Mouse (Mus musculus): ENCODE results near the gene Palld. TPM values are rescaled to one million over a fixed set of nuclear protein-coding genes. Genes with fewer than 3 reads are reported as not detected.

The Palld gene
- total RNA-seq, 2 experiments from 2014 or later = 228 to 233 TPM

DNA sequence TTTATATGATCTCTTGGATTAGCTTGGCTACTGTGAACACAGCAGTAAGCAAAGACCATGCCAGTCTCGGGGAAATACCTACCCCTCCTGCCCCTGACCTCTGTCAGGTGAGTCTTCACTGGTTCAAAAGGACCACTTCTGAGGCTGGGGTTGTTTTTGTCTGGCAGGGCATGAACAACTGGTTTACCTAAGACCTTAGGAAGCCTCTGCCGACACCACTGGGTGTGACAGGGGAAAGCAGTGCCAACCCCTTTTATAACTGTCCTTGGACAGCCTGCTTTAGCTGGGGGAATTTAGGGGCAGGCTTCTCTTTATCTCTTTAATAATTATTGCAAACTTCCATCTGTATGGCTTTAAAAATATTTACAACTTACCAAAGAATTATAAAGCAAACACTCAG, 284.8 kb downstream of the Palld start:
- intact Hi-C loops (cut with DNase I) = no loop called here

DNA sequence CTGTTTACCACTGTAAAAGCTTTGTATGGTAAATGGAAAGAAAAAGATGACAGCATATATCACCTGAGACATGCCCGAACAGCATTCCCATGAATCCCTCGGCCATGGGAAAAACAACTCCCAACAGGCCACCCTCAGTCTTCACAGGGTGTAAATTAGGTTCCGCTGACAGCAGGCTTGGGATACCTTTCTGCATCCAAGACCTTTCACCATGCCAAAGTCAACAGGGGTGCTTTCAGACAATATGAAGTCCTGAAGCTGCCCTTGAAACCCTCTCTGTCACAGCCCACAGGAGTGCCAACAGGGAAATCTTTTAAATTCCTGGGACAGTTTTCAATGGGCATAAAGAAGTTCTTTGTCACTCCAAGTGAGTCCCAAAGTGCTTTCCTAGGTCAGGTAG, 285.4 kb downstream of the Palld start:
- intact Hi-C loops (cut with DNase I) = no loop called here
- no peak for DNase-seq (ENCODE audit: low spot score)

More for the DNA sequence above, 284.8 kb downstream of the Palld start:
- no peak for DNase-seq (ENCODE audit: low spot score)

DNA sequence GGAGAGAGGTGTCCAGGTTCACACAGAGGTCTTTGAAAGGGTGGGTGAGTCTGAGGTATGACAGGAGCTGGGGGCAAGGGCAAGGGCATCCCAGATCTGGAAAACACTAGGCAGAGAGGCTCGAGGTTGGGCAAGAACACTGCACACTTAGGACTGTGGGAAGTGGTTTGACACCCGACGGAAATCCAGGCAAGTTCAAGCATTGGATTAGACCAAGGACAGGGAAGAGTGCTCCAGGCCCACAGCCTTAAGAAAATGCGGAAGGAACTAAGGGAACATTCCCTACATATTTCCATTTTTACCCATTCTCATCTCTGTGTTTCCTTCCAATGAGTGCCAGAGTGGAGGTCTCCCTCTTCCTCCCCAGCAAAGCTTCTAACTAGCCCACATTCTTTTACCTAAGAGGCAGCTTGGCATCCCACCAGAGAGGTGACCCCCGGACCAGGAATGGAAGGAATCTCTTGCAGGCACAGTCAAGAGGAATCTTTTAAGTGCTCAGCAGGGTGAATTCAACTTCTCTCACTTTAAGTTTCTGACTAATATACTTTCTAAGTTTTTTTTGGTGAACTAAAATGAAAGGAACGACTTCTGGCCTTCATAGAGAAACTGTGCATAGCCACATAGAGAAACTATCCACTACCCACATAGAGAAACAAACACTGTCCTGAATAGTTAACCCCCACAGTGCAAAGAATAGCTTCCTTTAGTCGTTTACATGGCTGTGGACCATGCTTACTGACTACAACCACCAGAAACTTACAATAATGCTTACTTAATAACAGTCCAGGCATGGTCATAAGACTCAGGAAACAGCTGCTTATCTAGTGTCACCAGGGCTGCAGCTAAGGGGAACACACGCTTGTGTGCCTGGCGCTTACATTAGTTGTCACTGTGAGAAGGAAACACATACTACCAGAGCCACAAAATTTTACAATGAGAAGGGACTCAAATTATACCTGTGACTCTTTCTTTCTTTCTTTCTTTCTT, 286.5 kb downstream of the Palld start:
- DNase-seq (ENCODE audit: low spot score) = no peak
- intact Hi-C loops (cut with DNase I) = no loop called here

DNA sequence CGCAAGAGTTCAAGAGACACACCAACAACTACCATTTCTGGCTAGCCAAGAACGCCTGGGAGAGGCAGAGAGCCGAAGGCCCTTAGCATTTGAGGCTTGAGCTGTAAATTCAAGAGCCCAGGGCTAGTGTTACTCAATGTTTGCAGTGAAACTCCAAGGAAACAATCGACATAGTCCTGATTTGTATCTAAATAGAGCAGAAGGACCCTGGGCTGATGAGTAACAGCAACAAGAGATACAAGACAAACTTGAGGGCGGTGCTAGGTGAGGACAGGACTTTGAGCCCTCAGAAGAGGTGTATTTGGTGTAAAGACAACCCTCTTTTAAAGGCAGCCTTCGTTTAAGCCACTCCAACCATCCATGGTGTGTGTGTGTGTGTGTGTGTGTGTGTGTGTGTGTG, 290.7 kb downstream of the Palld start:
- intact Hi-C loops (cut with DNase I) = no loop called here
- DNase-seq (ENCODE audit: low spot score) = no peak

DNA sequence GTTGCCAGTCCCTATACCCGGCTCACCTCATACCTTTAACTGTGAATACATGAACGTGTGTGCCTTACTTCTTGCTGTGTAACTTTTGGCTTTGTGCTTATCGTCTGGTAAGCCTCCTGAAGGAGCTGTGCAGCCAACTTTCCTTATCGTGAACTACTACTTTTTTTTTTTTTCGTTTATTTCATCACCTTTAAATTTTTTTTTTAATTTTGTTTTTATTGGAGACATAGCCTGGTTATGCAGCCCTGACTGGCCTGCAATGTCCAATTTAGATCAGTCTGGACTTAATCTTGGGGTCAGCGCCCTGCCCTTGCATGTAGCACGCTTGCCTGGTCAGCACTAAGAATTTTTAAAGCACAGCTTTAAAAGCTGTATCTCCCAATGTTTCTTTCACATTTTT, 291.4 kb downstream of the Palld start:
- intact Hi-C loops (cut with DNase I) = no loop called here
- no peak for DNase-seq (ENCODE audit: low spot score)

DNA sequence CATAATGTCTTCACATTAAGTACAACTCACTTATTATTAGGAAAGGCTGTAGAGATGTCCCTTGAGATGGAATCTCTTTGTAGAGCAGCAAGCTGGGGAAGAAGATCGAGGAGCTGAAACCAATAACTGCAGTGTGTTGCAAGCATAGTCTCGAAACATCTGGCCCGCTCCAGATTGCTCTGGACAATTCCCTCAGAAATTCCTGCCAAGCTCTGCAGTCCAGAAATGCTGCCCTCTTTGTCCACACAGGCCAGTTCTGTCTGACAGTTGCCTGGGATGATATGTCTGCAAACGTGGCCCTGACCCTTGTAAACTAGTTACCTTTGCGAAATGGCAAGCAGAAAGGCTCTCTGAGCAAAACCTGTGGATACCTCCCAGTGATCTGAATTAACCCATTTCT, 291.9 kb downstream of the Palld start:
- peak; percentile 24 for DNase-seq (ENCODE audit: low spot score)
- intact Hi-C loops (cut with DNase I) = no loop called here

DNA sequence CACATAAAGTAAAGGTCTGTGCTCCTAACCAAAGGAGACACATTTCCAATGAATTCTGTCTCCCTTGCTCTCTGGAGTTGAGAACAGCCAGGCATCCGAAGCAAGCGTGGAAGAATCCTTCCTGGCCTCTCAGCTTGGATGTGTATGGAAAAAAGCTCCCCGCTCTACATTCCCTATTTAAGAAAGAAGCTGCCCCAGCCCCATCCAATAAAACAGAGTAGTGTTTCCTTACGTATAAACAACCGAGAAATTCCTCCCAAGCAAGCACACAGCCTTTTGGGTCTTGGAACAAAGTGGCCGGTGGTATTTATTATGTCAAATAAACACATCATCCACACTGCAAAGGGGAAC, 295.1 kb downstream of the Palld start:
- DNase-seq (ENCODE audit: low spot score) = no peak
- intact Hi-C loops (cut with DNase I) = no loop called here

DNA sequence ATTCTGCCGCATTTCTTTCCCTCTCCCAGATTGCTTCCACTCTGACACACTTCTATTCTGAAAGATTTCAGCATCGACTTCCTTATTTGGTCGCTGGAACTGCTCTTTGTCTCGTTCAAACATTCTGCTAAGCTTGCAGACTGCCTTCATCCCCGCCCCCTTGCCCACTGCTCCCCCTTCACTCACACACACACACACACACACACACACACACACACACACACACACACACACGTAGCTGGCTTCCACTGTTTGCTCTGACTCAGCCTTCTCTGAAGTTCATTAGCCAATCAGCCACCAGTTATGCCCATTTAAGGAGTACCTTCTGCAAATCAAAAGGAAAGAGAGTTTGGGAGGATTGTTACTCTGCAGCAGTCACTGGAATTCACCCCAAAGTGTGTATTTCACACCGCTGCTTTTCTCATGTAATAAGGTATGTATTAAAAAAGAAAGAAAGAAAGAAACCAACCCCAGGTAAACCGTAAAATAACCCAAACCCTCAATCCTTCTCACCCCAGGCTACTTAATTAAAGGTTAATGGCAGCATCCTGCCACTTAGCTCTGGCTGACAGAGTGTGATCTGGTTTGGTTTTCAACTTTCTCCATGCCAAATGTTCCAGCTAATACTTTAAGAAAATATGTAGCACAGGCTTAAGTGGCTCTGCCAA, 295.6 kb downstream of the Palld start:
- peak; percentile 60 for DNase-seq (ENCODE audit: low spot score)
- intact Hi-C loops (cut with DNase I) = no loop called here

DNA sequence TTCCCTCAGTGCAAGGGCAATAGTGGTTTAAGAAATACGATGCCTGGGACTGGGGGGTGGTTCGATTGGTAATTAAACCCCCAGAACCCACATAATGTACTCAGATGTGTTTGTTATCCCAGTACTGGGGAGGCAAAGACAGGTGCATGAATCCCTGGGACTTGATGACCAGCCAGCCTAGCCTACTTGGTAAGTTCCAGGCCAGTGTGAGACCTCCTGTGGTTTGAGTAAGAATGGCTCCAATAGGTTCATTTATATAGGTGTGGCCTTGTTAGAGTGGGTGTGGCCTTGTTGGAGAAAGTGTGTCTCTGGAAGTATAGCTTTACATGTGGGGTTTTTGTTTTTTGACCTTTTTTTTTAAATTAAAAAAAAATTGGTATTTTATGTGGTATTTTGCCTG, 297.6 kb downstream of the Palld start:
- no peak for DNase-seq (ENCODE audit: low spot score)
- intact Hi-C loops (cut with DNase I) = no loop called here

DNA sequence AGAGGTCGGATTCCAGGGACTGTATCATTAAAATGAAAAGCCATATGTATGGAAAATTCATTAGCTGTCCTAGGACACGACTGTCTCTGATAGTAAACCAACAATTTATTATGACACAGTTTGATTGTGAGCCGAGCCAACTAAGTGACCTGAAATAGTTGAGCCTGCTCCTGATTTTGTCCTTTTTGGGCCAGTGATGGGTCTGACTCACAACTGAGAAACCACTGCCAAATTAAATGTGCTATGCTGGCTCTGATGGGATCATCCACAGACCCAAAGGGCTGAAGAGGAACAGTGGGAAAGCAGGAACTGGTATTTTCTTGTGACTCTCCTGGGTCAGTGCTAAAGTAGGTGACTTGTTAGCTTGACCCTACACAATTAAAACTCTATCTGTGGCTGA, 305.6 kb downstream of the Palld start:
- no peak for DNase-seq (ENCODE audit: low spot score)
- intact Hi-C loops (cut with DNase I) = no loop called here

DNA sequence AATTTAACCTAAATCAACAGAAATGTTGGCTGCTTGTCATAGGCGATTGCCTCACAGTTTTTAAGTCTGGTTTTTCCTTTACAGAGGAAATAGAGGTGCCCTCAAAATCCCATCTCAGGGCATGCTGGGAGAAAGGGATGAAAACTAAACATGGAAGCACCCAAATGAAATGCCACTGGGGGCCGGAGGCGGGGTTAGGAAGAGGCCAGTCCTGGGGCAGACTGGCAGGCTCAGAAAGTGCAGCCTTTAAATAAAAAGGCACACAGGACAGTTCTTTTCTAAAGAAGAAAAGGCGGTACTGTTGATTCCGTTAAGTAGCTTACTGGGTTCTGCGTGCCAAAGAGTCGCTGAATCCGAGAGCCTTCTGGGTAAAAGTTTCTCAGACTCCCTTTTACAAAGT, 311.0 kb downstream of the Palld start:
- intact Hi-C loops (cut with DNase I) = no loop called here

DNA sequence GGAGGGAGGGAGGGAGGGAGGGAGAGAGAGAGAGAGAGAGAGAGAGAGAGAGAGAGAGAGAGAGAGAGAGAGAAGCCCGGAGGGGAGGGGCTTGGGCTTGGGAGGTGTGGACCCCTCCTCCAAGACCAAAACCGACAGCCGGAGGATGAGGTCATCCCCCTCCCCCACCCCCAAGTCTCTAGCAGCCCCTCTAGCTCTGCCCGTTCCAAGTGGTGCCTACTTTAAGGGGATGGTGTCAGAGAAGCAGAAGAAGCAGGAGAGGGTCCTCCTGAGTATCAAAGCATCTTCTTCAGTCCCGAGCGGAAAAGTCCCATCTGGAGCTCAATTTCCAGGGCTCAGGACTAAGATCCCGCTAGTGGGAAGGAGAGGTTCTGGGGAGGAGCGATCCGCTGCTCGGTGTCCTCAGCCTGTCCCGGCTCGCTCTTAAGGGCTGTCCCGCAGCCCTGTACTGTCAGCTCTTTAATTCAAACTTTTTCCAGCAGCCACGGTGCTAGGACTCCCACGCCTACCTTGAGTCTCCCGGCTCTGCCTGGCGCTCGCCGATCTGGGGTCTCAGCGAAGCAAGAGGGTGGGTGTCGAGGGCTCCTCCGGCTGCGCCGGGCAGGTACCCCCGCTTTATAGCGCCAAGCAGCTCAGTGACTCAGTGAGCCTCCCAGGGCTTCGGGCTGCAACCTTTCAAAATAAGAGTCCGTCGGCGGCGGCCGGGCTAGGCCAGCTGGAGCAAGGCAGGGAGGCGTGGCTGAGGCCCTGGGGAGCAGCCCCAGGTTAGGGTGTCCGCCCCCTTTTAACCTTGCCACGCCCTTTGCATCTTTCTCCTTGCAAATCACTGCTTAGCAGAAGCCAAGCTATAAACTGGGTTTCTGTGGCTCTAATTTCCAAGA, 311.7 kb downstream of the Palld start:
- intact Hi-C loops (cut with DNase I) = no loop called here
- DNase-seq (ENCODE audit: low spot score) = peak; percentile 74

More for the DNA sequence above, 311.0 kb downstream of the Palld start:
- no peak for DNase-seq (ENCODE audit: low spot score)

DNA sequence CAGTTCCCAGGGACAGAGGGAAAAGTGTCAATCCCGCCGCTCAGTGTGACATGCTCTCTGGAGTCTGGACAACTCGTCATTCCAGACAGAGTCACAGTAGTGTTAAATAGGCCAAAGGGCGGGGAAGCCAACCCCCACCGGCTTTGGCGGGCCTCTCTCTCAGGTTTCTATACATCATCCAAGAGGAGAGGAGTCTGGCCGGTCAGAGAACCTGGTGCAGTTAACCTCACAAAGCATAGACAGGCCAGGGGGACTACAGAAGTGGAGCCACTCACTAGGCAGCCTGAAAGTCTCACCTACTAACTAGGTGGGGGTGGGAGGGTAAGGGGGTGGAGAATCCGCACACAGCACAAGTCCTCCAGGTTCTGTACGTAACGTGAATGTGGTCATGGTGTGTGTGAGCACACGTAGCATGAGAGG, 312.5 kb downstream of the Palld start:
- intact Hi-C loops (cut with DNase I) = no loop called here
- DNase-seq (ENCODE audit: low spot score) = no peak

DNA sequence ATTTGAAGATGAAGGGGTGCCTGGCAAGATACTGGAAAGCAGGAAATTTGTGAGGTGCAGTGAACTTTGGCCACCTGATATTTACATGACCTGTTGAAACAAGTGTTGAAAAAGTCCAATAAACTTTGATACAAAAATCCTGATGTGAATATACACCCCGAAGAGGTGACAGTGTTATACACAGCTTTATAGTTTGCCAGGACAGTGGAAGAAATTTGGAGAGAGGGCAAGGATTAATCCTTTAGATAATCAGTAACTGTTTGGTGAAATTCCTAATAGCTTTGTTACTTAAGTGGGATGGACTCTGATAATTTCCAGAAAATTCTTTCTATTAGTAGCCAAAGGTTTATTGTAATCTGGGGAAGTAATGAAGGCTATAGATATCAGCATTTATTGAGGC, 314.2 kb downstream of the Palld start:
- no peak for DNase-seq (ENCODE audit: low spot score)
- intact Hi-C loops (cut with DNase I) = no loop called here

DNA sequence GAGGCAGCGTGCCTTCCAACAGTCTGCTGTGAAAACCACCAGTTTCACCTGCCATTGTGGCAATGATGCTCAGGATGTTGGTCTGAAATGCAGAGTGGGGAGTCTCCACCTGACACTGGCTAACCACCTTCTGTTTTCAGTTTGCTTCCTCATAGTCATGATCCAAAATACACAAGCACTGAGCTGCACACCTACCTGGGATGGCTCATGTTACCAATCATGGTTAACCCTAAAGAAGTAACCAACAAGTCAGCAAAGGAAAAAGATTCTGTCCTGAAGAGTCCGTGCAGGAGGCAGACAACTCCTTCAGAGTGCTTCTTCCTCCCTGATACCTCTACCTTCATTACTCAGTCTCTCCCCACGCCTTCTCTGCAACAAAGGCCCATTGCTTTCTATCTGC, 314.8 kb downstream of the Palld start:
- intact Hi-C loops (cut with DNase I) = no loop called here
- DNase-seq (ENCODE audit: low spot score) = no peak

DNA sequence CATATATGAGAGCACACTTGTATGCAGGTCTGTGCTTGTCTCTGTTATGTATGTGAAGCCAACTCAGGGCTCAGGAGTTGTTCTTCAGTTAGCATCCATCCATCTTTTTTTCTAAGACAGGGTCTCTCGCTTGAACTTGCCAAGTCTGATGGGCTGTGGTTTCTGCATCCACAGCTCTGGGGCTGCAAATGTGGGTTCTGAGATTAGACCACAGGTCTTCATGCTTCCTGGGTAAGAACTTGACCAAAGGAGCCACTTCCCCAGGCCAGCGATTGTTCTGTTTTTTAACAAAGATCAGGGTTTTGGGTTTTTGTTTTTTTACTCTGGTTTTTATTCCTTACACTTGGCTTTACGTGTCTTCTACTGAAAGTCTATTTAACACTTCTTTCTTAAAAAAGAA, 316.0 kb downstream of the Palld start:
- intact Hi-C loops (cut with DNase I) = no loop called here
- DNase-seq (ENCODE audit: low spot score) = no peak

DNA sequence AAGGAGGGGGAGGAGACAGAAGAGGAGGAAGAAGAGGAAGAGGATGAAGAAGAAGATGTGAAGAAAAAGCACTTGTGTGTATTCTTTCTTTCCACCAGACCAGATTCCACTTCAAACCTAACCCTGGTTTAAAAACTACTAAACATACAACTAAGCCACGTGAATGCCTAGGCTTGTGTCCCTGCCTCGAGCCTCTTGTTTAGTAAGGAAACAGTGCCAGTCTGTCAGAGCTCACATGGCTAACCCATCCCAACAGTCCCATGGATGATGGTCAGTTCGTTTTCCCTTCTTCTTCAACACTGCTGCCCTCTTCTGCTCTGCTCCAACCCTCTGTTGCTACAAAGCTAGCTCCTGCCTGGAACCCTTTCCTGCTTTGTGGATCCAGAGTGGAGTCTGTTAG, 316.7 kb downstream of the Palld start:
- intact Hi-C loops (cut with DNase I) = no loop called here
- no peak for DNase-seq (ENCODE audit: low spot score)

DNA sequence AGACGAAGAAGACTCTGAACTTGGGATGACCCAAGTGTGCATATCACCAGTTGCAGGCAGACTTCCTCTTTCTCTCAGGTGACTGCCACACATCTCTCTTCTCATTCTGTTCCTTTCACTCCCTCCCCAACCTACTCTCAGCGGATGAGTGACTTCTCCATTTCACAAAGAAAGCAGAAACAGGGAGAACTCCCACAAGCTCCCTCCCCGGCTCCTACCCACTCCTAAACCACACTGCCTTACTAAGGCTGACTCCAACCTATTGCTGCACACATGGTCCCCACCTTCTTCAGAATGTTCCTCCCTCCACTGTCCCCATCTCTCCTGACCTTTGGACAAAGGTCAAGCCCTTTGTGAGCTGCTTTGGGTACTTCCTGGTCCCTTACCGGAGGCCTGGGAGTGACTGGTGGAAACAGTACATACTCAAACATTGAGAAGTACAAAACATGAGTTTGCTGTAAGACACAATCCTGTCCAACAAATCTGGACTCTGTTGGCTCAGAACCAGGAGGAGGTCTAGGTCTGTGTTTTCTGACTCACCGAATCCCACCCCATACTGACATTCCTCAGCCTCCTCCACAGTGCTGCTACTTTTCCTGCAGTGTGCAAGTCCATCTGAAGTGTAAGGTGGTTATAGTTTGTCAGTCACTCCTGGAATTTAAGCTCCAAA, 317.6 kb downstream of the Palld start:
- intact Hi-C loops (cut with DNase I) = no loop called here
- no peak for DNase-seq (ENCODE audit: low spot score)

DNA sequence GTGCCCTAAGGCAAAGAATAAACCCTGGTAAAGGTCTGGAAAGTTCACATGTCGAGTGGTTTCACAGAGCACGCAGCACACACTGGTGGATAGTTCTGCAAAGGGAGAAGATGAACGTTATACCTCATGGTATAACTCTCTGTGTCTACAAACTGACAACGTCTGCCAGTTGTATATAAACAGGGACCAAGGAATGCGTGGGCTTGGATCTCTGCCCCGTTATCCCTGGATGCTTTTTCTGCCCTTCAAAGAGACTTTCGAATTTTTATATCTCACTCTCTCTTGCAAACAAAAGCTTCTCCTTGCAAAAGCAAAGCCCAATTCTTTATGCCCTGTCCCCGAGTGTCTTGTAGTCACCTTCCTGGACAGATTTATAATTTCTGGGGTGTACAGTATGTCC, 319.9 kb downstream of the Palld start:
- intact Hi-C loops (cut with DNase I) = no loop called here

DNA sequence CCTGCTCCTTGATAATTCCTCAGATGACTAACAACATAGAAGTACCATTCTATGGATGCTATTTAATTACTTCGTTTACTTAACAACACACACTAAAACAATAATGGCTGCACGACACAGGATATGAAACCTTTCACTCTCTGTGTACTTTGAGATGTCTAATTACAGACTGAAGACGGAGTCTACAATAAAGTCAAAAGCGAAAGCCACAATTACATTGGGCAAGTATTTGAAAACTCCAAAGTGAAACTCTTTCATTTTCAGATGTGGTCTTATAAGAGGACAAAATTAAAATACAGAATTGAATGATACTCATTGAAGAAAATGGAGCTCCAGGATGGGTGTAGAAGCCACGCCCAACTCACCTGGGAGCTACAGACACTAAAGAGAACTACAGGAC, 321.2 kb downstream of the Palld start:
- intact Hi-C loops (cut with DNase I) = no loop called here
- no peak for DNase-seq (ENCODE audit: low spot score)

More for the DNA sequence above, 319.9 kb downstream of the Palld start:
- no peak for DNase-seq (ENCODE audit: low spot score)

Measured in heart, postnatal 25 days (tissue).